In genomic region chr17:56131136-56131535, GRCm38 (mm10) we compare ENCODE assay signal across 22 mouse cellular contexts. TPM values are rescaled to one million over a fixed set of nuclear protein-coding genes. Genes with fewer than 3 reads are reported as not detected.
A peak's percentile ranks its signal among the peaks of the same experiment; 100 is the strongest.
DNase-seq lines count a peak whose midpoint lies in the region; ATAC-seq lines count a peak whose summit lies in the region.
"Had no signal": no experiment of that assay in that cellular context is flagged by ENCODE, and none has a peak within 500 bp of the region (broad histone marks: within the 10 kb centered on the region; RNA-seq: fewer than 3 reads in every experiment).

No protein-coding gene starts in this region.

- H3K4me1 ChIP-seq in hindbrain, embryonic 13.5 days (replicated peaks), result peaks cover 28% of the 10 kb centered on the region

- ATAC-seq in hindbrain, embryonic 13.5 days (ENCODE audit: low FRiP score), result no peak
- ATAC-seq: CD4-positive, CD25-positive, alpha-beta regulatory T cell, adult 4 months had no signal

- H3K9me3 ChIP-seq in hindbrain, embryonic 13.5 days, result no peaks in the 10 kb centered on the region
- H3K9me3 ChIP-seq: embryonic facial prominence, embryonic 13.5 days; embryonic facial prominence, embryonic 15.5 days; forebrain, embryonic 12.5 days; forebrain, embryonic 15.5 days had no signal

- H3K4me2 ChIP-seq in hindbrain, embryonic 13.5 days, result no peak overlapping the region
- H3K4me2 ChIP-seq: embryonic facial prominence, embryonic 13.5 days; embryonic facial prominence, embryonic 15.5 days; forebrain, embryonic 12.5 days; forebrain, embryonic 15.5 days had no signal

- no peak overlapping the region for H3K4me3 ChIP-seq in hindbrain, embryonic 13.5 days
- H3K4me3 ChIP-seq: embryonic facial prominence, embryonic 13.5 days; embryonic facial prominence, embryonic 15.5 days; erythroblast, embryonic 14.5 days; forebrain, embryonic 10.5 days; forebrain, embryonic 12.5 days; forebrain, embryonic 15.5 days had no signal

- peaks cover 56% of the 10 kb centered on the region for H3K36me3 ChIP-seq in hindbrain, embryonic 13.5 days
- H3K36me3 ChIP-seq: forebrain, embryonic 10.5 days had no signal

- no peak overlapping the region for H3K27ac ChIP-seq in hindbrain, embryonic 13.5 days
- H3K27ac ChIP-seq: embryonic facial prominence, embryonic 13.5 days; embryonic facial prominence, embryonic 15.5 days; forebrain, embryonic 10.5 days; forebrain, embryonic 12.5 days; forebrain, embryonic 15.5 days had no signal

- peaks cover 32% of the 10 kb centered on the region for H3K27me3 ChIP-seq in hindbrain, embryonic 13.5 days
- H3K27me3 ChIP-seq: embryonic facial prominence, embryonic 15.5 days; forebrain, embryonic 15.5 days had no signal

- H3K9ac ChIP-seq in hindbrain, embryonic 13.5 days, result no peak overlapping the region
- H3K9ac ChIP-seq: embryonic facial prominence, embryonic 13.5 days; embryonic facial prominence, embryonic 15.5 days; forebrain, embryonic 12.5 days; forebrain, embryonic 15.5 days; forebrain, postnatal 0 days had no signal

- DNase-seq in adrenal gland, postnatal 10 days, result peak; percentile 5
- no peak for DNase-seq in adrenal gland, adult 2 months
- peak; percentile 42 for DNase-seq in cerebellum, adult 9-11 months
- no peak for DNase-seq in cerebellum, postnatal 10 days
- peak; percentile 59 for DNase-seq in ES-CJ7 (ENCODE audit: low read depth, low spot score)
- DNase-seq in ZHBTc4 (ENCODE audit: low read depth, low spot score), result peak; percentile 67
- no peak for DNase-seq in liver
- DNase-seq: adrenal gland, adult 8-10 months had no signal

- 90% methylated on average over 10 of the region's 10 CpGs for WGBS in hindbrain, embryonic 13.5 days

RNA-seq across cellular contexts. Expression of gene Sema6b, which starts 9.0 kb away (rescaled TPM):
- total RNA-seq in adrenal gland, postnatal 10 days (2021), result 10 to 100 TPM; 13.3 to 14.9 TPM
- total RNA-seq in adrenal gland, adult 2 months (2021), result 10 to 100 TPM in 1 of 2 experiments, 1 to 10 TPM in 1; 6.3 to 10.2 TPM
- polyA plus RNA-seq in adrenal gland, adult 2 months (2012; rRNA removed), result 32.9 and 36.5 TPM in 2 replicates
- polyA plus RNA-seq in hindbrain, embryonic 13.5 days (2015; fragmentation: Nextera tagmentation; extraction: Ambion mirVana), result 10.5 and 11.7 TPM in 2 replicates
- polyA plus RNA-seq: CD4-positive, CD25-positive, alpha-beta regulatory T cell, adult 4 months had no signal

RNA-seq across cellular contexts. Expression of gene Lrg1, which starts 9.3 kb away (rescaled TPM):
- total RNA-seq in adrenal gland, postnatal 10 days (2021), result 10 to 100 TPM; 41.0 to 55.6 TPM
- 10 to 100 TPM; 23.9 to 45.5 TPM for total RNA-seq in adrenal gland, adult 2 months (2021)
- 134 and 212 TPM in 2 replicates for polyA plus RNA-seq in adrenal gland, adult 2 months (2012; rRNA removed)
- polyA plus RNA-seq in hindbrain, embryonic 13.5 days (2015; fragmentation: Nextera tagmentation; extraction: Ambion mirVana), result not detected in 2 replicates
- total RNA-seq: CH12.LX; ES-E14; forebrain, postnatal 0 days; MEL had no signal
- polyA plus RNA-seq: CD4-positive, CD25-positive, alpha-beta regulatory T cell, adult 4 months; embryonic facial prominence, embryonic 11.5 days; forebrain, embryonic 10.5 days had no signal

RNA-seq across cellular contexts. Expression of gene Plin5, which starts 13.7 kb away (rescaled TPM):
- total RNA-seq in adrenal gland, postnatal 10 days (2021), result 100 to 1,000 TPM; 102 to 111 TPM
- 10 to 100 TPM; 59.5 to 71.9 TPM for total RNA-seq in adrenal gland, adult 2 months (2021)
- polyA plus RNA-seq in adrenal gland, adult 2 months (2012; rRNA removed), result 42.9 and 91.7 TPM in 2 replicates
- polyA plus RNA-seq in hindbrain, embryonic 13.5 days (2015; fragmentation: Nextera tagmentation; extraction: Ambion mirVana), result 0.83 and 1.0 TPM in 2 replicates
- total RNA-seq: CH12.LX; common myeloid progenitor, adult 5-6 weeks; MEL had no signal
- polyA plus RNA-seq: CD4-positive, CD25-positive, alpha-beta regulatory T cell, adult 4 months; erythroblast, embryonic 14.5 days; forebrain, embryonic 12.5 days had no signal

RNA-seq across cellular contexts. Expression of gene Plin4, which starts 21.5 kb away (rescaled TPM):
- 10 to 100 TPM; 75.7 to 89.2 TPM for total RNA-seq in adrenal gland, postnatal 10 days (2021)
- total RNA-seq in adrenal gland, adult 2 months (2021), result 100 to 1,000 TPM in 1 of 2 experiments, 10 to 100 TPM in 1; 92.6 to 121 TPM
- 100 and 184 TPM in 2 replicates for polyA plus RNA-seq in adrenal gland, adult 2 months (2012; rRNA removed)
- 0.10 TPM in 2 replicates for polyA plus RNA-seq in hindbrain, embryonic 13.5 days (2015; fragmentation: Nextera tagmentation; extraction: Ambion mirVana)
- total RNA-seq: common myeloid progenitor, adult 5-6 weeks had no signal
- polyA plus RNA-seq: CD4-positive, CD25-positive, alpha-beta regulatory T cell, adult 4 months; embryonic facial prominence, embryonic 11.5 days; erythroblast, embryonic 14.5 days had no signal

RNA-seq across cellular contexts. Expression of gene Tnfaip8l1, which starts 31.1 kb away (rescaled TPM):
- total RNA-seq in adrenal gland, postnatal 10 days (2021), result 10 to 100 TPM in 1 of 2 experiments, 1 to 10 TPM in 1; 9.5 to 11.0 TPM
- 1 to 10 TPM; 2.0 to 2.4 TPM for total RNA-seq in adrenal gland, adult 2 months (2021)
- 4.2 and 6.7 TPM in 2 replicates for polyA plus RNA-seq in adrenal gland, adult 2 months (2012; rRNA removed)
- 7.9 and 9.2 TPM in 2 replicates for polyA plus RNA-seq in hindbrain, embryonic 13.5 days (2015; fragmentation: Nextera tagmentation; extraction: Ambion mirVana)

Comparison
In these comparisons a context has a peak if more than half of its experiments do, and no peak if none do; other contexts are left out.
1. DNase-seq: peak in adrenal gland, postnatal 10 days (single experiment), cerebellum, adult 9-11 months (single experiment), ES-CJ7 (single experiment) and ZHBTc4 (single experiment); none in adrenal gland, adult 2 months (single experiment), cerebellum, postnatal 10 days (0 of 2) and liver (single experiment).